Mouse (Mus musculus): ENCODE measurements around the gene Ipmk.
A peak's percentile ranks its signal among the peaks of the same experiment; 100 is the strongest.
"Not testable (repeated sequence)": the region's sequence is repeated elsewhere in the genome, so short reads cannot be mapped to it uniquely, and the experiment has no call there.

Gene Ipmk

GRCm38 (mm10) chr10:71373706-71374105, 26.1 kb downstream of the Ipmk start:
- no peak for DNase-seq

GRCm38 (mm10) chr10:71376014-71376413, 28.5 kb downstream of the Ipmk start:
- no peak for DNase-seq

GRCm38 (mm10) chr10:71380406-71380805, 32.8 kb downstream of the Ipmk start:
- DNase-seq = no peak

GRCm38 (mm10) chr10:71381471-71382033, 34.0 kb downstream of the Ipmk start:
- DNase-seq = peak; percentile 21 to 32

GRCm38 (mm10) chr10:71382109-71382508, 34.5 kb downstream of the Ipmk start:
- peak in 1 of 2 experiments; percentile 19 for DNase-seq

- peak in 1 of 2 experiments; percentile 31 for DNase-seq
These were observed 35.4 kb downstream of the Ipmk start for GRCm38 (mm10) chr10:71382858-71383551.

GRCm38 (mm10) chr10:71383552-71383924, 36.0 kb downstream of the Ipmk start:
- not testable (repeated sequence) for DNase-seq

GRCm38 (mm10) chr10:71384159-71385044, 36.8 kb downstream of the Ipmk start:
- DNase-seq = no peak

GRCm38 (mm10) chr10:71389311-71389710, 41.7 kb downstream of the Ipmk start:
- DNase-seq = no peak

GRCm38 (mm10) chr10:71398383-71399145, 51.0 kb downstream of the Ipmk start:
- peak; percentile 51 to 55 for DNase-seq

- DNase-seq = no peak
These were observed 51.8 kb downstream of the Ipmk start for GRCm38 (mm10) chr10:71399399-71399798.

GRCm38 (mm10) chr10:71399987-71400386, 52.4 kb downstream of the Ipmk start:
- DNase-seq = no peak

GRCm38 (mm10) chr10:71400818-71401646, 53.5 kb downstream of the Ipmk start:
- DNase-seq = peak in 1 of 2 experiments; percentile 45

- DNase-seq = no peak
These were observed 56.1 kb downstream of the Ipmk start for GRCm38 (mm10) chr10:71403638-71404037.

GRCm38 (mm10) chr10:71405523-71406217, 58.1 kb downstream of the Ipmk start:
- no peak for DNase-seq

- DNase-seq = no peak
These were observed 62.4 kb downstream of the Ipmk start for GRCm38 (mm10) chr10:71409948-71410347.

GRCm38 (mm10) chr10:71413401-71413800, 65.8 kb downstream of the Ipmk start:
- DNase-seq = no peak

- DNase-seq = no peak
These were observed 74.0 kb downstream of the Ipmk start for GRCm38 (mm10) chr10:71421531-71421930.

- DNase-seq = peak in 1 of 2 experiments; percentile 70
These were observed 74.8 kb downstream of the Ipmk start for GRCm38 (mm10) chr10:71422047-71423037.

- no peak for DNase-seq
These were observed 79.2 kb downstream of the Ipmk start for GRCm38 (mm10) chr10:71426740-71427139.

Data from kidney, adult 8-10 months (tissue).